Mouse (Mus musculus) left cerebral cortex, adult 11 months (tissue): ENCODE measurements around the gene Cope.
A peak's percentile ranks its signal among the peaks of the same experiment; 100 is the strongest.

Source experiments
- DNase-seq: peaks from one replicate; pipeline ENCODE4 v3.0.0; 2022; ENCODE audit warnings: low spot score

Cope gene

GRCm38 (mm10) chr8:70309311-70309710 lies 7.0 kb downstream of the Cope start:
- no peak for DNase-seq

DNA sequence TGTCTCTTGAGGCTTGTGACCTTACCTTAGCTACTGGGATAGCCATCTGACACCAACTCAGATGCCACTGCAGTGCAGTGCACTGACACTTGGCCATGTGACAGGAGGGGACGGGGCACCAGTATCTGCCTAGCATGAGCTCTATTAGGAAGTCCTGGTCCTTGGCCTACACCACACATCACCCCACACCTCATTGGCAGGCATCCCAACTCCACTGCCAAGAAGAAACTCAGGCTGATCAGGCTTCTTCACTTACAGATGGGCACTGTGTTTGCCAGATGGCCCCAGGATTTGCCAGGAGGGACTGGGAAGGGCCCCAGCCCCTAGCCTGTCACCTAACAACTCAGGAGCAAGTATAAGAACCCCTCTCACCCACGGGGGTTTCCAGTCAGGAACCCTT lies 11.1 kb downstream of the Cope start:
- DNase-seq, result no peak

- peak; percentile 67 for DNase-seq
Observed at GRCm38 (mm10) chr8:70315624-70316510, 13.5 kb downstream of the Cope start, which contains the start of gene Cers1. Cers1 (plus strand) TSS chr8:70315775.

GRCm38 (mm10) chr8:70316511-70317504 lies 14.5 kb downstream of the Cope start:
- peak; percentile 81 for DNase-seq

DNA sequence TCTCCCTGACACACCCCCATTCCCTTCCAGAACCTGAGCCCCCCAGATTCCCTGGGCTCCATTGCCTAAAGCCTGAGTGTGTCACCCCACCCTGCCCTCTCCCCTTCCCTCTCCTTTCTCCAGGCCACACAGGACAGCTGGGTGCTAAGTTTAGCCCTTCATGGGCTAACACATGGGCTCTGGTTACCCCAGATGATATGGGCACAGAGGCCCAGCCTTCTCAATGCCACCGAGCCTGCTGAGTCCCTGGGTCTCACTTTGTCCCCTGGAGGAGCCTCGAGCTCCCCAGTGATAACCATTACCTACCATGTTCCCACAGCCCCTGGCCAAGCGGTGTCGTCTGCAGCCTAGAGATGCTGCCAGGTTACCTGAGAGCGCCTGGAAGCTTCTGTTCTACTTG lies 15.6 kb downstream of the Cope start:
- DNase-seq, result no peak

GRCm38 (mm10) chr8:70323716-70324115 lies 21.4 kb downstream of the Cope start:
- no peak for DNase-seq

- DNase-seq, result no peak
Observed at GRCm38 (mm10) chr8:70327512-70327911, 25.2 kb downstream of the Cope start.

- no peak for DNase-seq
Observed at GRCm38 (mm10) chr8:70329124-70329834, 27.0 kb downstream of the Cope start, which contains the start of gene Gdf1. Gdf1 (plus strand) TSS chr8:70329817.

GRCm38 (mm10) chr8:70329835-70330740 lies 27.8 kb downstream of the Cope start:
- DNase-seq, result no peak

DNA sequence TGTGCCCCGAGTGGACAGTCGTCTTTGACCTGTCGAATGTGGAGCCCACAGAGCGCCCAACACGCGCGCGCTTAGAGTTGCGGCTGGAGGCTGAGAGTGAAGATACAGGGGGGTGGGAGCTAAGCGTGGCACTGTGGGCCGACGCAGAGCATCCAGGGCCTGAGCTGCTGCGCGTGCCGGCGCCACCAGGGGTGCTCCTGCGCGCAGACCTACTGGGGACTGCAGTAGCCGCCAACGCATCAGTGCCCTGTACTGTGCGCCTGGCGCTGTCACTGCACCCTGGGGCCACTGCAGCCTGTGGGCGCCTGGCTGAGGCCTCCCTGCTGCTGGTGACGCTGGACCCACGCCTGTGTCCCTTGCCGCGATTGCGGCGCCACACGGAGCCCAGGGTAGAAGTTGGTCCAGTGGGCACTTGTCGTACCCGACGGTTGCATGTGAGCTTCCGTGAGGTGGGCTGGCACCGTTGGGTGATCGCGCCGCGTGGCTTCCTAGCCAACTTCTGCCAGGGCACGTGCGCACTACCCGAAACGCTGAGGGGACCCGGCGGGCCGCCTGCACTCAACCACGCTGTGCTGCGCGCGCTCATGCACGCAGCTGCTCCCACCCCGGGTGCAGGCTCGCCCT lies 28.5 kb downstream of the Cope start:
- peak; percentile 61 for DNase-seq

DNA sequence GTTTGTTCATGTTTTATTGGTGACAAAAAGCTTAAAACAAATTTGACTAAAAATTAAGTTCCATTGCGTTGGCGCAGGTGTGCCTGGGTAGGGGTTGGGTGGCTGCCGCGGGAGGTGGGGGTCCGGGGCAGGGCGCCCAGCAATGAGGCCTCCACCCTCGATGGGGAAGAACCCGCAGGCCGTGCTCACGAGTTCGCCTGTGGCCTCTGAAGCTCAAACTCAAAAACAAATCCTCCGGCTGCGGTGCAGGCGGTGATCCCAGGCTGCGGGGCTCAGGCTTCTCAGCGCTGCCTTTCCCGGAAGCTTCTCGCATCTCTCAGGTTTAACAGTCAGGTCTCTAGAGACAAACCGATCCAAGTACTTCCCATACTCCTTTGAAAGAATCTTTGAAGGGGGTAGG lies 29.2 kb downstream of the Cope start:
- no peak for DNase-seq

DNA sequence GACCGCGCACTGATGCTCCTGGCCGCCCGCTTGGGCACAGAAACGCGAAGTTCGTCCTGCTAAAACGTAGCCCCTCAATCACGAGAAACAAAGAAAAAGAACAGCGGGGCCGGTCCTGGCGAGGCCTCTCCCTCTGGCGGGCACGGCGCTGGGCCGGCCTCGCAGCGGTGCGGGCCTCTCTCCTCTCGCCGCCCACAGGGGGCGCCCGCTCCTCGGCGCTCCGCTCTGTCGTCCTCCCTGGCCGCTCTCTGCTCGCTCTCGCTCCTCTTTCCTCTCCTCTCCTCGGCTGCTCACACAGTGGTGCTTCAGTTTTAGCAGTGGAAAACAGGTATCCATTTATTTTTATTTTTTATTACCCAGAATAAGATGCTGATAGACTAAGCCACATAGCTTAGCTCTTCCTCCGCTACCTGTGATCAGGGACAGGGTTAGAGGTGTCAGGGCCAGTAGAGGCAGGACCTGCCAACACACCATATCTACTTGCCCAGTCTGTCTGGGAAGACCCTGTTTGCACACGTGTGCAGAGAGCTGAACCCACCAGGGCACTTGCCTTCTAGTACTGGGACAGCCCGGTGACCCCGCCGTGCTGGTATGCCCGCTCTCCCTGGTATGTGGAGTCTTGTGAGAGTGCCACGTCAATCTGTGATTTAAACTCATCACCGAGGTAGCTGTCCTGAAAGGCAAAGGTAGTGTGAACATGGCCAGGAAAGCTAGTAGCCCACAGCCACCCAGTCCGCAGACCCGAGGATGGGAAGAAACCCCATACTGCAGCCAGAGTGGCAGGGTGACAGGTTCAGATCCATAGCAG lies 30.0 kb downstream of the Cope start:
- peak; percentile 53 for DNase-seq

- no peak for DNase-seq
Observed at GRCm38 (mm10) chr8:70332878-70333202, 30.5 kb downstream of the Cope start.

GRCm38 (mm10) chr8:70338931-70339330 lies 36.6 kb downstream of the Cope start:
- no peak for DNase-seq

- no peak for DNase-seq
Observed at GRCm38 (mm10) chr8:70340659-70341058, 38.3 kb downstream of the Cope start.

- DNase-seq, result no peak
Observed at GRCm38 (mm10) chr8:70342007-70342406, 39.7 kb downstream of the Cope start.

DNA sequence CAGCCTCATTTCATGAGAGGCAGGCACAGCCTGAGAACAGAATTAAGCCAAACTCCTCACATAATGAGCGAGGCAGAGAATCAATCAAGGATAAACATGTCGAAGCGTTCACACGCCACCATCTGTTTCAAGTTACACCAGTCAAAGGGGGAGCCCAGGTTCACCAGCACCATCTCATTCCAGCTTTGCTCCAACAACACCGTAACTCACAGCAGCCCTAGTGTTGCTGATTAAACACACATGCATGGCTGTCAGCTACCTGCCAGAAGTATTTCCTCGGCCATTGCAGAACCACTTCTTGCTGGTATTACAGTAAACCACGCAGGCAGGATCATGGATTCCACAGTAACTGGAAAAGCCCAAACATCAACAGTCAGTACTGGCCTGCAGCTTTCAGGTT lies 40.8 kb downstream of the Cope start:
- no peak for DNase-seq

DNA sequence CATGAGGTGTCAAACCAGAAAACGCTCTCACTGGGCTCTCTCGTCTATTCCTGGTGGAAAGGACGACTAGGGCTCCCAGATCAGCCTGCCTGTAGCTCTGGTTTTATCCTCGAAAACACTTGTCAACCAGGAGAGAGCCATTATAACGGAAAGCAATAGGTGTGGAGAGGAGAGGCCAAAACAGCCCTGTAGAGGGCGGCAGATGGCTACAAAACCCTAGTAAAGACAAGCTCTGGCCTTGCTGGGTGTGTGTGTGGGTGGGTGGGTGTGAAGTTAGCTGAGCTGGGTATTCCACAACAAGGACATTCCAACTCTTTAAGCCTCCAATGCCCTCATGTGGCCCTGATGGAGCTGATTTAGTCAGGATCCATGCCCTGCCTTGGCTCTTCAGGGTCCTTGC lies 41.4 kb downstream of the Cope start:
- no peak for DNase-seq

GRCm38 (mm10) chr8:70344279-70344678 lies 42.0 kb downstream of the Cope start:
- DNase-seq, result no peak

DNA sequence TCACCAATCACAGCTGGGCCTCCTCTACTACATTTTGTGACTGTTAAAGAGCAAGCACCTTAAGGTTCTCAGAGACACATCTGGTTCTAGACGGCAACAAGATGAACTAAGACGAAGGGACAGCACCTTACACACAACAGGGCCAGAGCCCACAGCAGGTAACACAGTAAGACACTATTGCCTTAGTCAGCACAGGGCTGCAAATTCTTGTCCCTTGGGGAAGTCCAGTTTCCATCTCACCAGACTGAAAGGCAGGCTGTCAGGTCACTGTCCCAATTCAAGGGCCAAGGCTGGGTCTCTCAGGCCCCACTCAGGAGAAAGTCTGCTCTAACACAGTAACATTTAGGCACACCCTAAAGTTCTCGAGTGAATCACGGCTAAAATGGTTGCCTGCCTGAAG lies 45.1 kb downstream of the Cope start:
- no peak for DNase-seq
